Mouse (Mus musculus) heart, adult 2 months (tissue): ENCODE data around the gene Olfr15.

Source experiments
- CTCF ChIP-seq: fragments of 200-600 bp; IDR thresholded peaks from 2 replicates; pipeline ENCODE4 v1.8.1; 2022; ENCODE audit warnings: antibody characterized with exemption, mild to moderate bottlenecking, moderate library complexity
- EP300 ChIP-seq: fragments of 200-500 bp; IDR thresholded peaks from 2 replicates; pipeline ENCODE4 v1.6.1; 2011; ENCODE audit warnings: low read depth, low read length, control low read depth; ENCODE audit not compliant: insufficient read depth
- POLR2A ChIP-seq: fragments of 200-500 bp; IDR thresholded peaks from 2 replicates; pipeline ENCODE4 v1.6.1; 2011; ENCODE audit warnings: mild to moderate bottlenecking, low read depth, low read length, control low read depth; ENCODE audit not compliant: insufficient read depth

- TF ChIP-seq EP300 = no peak
- no peak for TF ChIP-seq POLR2A
- TF ChIP-seq CTCF = no peak
These were observed 63.1 kb downstream of the Olfr15 start for GRCm38 (mm10) chr16:3893739-3894138.
